Mouse (Mus musculus): ENCODE measurements at regions not wholly inside any gene's neighbourhood (a gene's known extent, or its start where the extent isn't known, plus 50 kb on each side); places are given as distances from the start of the nearest gene placed in this dataset.
A peak's percentile ranks its signal among the peaks of the same experiment; 100 is the strongest.

GRCm38 (mm10) chr3:16369629-16370028 is 363.4 kb upstream of the Gm5150 start:
- no peak for DNase-seq (ENCODE audit: low spot score in 2 of 2)

- DNase-seq (ENCODE audit: low spot score in 2 of 2): no peak
Measured at GRCm38 (mm10) chr3:16363134-16363533, 356.9 kb upstream of the Gm5150 start.

GRCm38 (mm10) chr3:16358999-16359398 is 352.8 kb upstream of the Gm5150 start:
- DNase-seq (ENCODE audit: low spot score in 2 of 2): no peak

DNA sequence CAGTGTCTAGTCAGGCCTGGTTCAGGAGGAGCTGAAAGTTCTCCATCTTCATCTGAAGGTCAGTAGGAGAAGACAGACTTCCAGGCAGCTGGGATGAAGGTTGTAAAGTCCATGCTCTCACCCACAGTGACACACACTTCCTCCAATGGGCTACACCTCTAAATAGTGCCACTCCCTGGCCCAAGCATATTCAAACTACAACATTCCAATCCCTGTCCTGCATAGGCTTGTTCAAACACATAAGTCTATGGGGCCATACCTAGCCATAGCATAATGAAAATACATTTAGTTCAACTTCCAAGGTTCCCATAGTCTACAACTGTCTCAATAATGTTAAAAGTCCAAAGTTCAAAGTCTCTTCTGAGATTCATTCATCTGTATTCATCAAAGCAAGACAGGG is 324.5 kb upstream of the Gm5150 start:
- DNase-seq (ENCODE audit: low spot score in 2 of 2): no peak

DNA sequence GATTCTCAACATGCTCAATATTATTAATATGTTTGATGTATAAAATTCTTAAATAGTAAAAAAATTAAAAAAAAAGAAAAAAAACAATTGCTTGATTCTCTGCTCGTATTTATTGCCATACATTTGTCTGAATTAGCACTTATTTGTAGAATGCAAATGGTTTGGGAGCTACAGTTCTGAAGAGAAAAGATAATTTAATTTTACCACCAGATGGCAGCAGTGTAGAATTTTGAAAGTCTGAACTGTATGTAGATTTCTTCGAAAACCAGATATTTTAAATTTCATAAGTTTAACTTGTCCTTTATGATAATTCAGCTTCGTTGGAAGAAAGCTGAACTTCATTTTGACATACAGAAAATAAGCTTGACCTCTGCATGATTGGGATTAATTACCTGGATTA is 304.6 kb upstream of the Gm5150 start:
- DNase-seq (ENCODE audit: low spot score in 2 of 2): peak in 1 of 2 experiments; percentile 3

DNA sequence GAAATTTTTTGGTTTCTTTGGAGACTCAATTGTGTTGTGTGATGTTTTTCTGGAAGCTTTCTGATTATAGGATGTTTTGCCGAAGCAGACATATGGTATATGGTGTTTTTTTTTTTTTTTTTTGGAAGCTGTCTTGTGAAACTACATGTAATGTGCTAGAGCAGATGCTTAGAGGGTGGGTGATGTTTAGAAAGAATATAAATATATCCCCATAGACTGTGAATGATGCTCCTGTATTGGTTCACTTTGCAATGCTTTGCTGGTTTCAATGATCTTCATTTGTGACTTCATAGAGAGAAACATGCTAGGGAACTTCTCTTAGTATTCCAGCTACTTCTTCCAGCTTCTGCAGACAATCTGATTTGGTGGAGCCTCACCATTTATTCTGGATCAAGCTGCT is 271.2 kb upstream of the Gm5150 start:
- peak in 1 of 2 experiments; percentile 2 for DNase-seq (ENCODE audit: low spot score in 2 of 2)

Measured in layer of hippocampus, adult 18-20 months (tissue).